Mouse (Mus musculus) induced T-regulatory cell, adult 2 months (primary cell): ENCODE measurements around the gene Bcl2l11.

ENCODE experiments used
- DNase-seq: peaks from one replicate; pipeline ENCODE4 v3.0.0-alpha.2; 2012; ENCODE audit warnings: low read depth

The Bcl2l11 gene

DNA sequence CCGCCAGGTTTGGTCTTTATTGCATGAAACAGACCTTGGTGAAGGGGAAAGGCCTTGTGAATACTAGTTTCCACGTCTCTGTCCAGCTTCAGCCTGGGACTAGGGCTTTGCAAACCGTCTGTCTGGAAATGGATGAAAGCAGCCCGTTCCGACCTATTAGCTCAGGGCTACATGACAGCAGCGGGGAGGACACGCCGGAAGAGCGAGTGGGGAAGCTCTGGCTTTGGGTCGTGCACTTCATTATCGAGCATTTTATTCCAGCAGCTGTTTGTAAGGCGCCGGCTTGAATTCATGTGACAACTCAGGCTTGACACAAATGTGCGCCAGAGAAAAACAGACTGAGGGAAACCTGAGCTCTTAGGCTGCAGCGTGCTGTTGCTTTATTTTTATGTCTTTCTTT is 13.9 kb downstream of the Bcl2l11 start:
- DNase-seq: no peak

DNA sequence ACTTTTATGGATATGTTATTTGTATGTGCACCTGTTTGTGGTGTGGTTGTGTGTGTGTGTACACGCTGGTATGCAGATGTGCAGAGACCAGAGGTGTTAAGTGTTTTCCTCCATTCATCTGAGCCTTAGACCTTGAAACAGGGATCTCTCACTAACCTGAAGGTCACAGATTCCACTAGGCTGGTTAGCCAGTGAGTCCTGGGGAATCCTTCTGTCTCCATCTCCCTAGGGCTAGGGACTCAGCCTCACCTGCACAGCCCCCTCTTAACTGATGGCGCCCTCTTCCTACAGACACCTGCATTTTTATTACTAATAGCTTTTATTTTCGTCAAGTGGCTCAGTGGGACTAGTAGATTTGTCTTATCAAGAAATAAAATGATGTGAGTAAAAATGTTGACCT is 14.3 kb downstream of the Bcl2l11 start:
- DNase-seq: no peak

DNA sequence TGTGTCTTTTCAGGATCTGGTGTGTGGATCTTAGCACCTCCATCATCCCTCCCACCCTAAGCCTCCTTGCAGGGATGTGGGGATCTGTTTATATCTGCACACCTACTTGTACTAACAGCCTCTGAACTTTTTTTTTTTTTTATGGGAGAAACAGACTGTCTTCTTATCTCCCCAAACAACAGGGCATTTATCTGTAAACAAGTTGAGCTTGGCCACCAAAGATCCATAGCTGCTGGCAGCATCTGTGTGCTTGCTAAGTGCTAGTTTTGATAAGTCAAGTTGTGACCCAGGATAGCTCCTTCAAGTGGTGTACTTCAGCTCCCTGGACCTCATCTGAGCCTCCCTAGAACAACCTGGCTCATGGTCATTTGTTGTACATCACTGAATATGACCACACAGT is 18.2 kb downstream of the Bcl2l11 start:
- DNase-seq: no peak

DNA sequence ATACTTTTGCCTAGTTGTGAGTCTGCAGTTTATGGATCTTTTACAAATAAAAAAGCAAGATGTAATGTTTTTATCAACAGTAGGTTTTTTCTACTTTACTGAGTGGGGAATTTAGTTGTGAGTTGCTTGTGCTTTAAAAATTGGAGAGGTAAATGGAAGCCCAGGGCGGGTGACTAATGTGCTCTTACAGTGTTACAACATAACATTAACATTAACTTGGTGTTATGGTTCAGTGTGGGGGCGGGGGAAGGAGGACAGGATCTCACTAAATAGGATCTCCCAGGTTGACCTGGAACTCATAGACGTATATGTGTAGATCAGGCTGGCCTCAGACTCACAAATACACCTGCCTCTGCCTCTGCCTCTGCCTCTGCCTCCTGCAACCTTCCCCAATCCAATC is 19.6 kb downstream of the Bcl2l11 start:
- no peak for DNase-seq

DNA sequence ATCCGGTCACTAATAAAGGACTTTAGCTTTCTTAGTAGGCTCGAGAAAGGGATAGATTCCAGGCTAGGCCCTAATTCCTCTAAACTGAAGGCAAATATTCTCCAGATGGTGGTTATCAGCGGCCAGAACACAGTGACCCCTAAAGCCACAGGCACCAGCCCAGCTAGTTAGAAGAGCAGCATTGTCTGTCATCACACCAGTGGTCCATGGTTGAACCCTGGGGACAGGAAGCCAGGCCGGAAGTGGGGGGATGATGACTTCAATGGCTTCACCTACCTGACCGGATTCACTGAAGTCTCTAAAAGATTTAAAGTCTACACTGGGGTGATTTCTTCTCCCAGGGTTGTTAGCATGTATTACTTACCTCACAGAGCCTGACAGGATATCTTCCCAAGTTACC is 23.8 kb downstream of the Bcl2l11 start:
- DNase-seq: no peak

DNA sequence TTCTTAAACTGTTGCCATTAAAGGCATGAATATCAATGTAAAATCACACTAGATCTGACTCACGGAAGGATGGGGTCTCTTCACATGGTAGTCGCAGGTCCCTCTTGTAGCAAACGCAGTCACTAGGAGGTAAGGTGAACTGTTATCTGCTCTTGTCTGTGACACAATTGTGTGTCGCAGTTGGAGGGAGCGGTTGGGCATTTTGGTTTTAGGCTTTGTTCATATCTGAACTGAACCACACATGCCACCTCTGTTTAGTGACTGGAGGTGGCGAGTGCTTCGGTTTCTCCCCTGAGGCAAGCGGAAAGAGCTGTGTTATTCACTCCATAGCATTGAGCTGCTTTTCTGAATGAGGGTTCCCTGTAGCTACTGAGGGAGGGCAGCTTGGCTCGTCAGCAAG is 26.4 kb downstream of the Bcl2l11 start:
- no peak for DNase-seq

GRCm38 (mm10) chr2:128152845-128153550 is 27.2 kb downstream of the Bcl2l11 start:
- DNase-seq: peak; percentile 59

GRCm38 (mm10) chr2:128153551-128153910 is 27.7 kb downstream of the Bcl2l11 start:
- DNase-seq: peak; percentile 56

GRCm38 (mm10) chr2:128155412-128156066 is 29.7 kb downstream of the Bcl2l11 start:
- DNase-seq: peak; percentile 38

GRCm38 (mm10) chr2:128156067-128156462 is 30.2 kb downstream of the Bcl2l11 start:
- peak; percentile 35 for DNase-seq

- DNase-seq: peak; percentile 67
Measured at GRCm38 (mm10) chr2:128156557-128157412, 30.9 kb downstream of the Bcl2l11 start.

DNA sequence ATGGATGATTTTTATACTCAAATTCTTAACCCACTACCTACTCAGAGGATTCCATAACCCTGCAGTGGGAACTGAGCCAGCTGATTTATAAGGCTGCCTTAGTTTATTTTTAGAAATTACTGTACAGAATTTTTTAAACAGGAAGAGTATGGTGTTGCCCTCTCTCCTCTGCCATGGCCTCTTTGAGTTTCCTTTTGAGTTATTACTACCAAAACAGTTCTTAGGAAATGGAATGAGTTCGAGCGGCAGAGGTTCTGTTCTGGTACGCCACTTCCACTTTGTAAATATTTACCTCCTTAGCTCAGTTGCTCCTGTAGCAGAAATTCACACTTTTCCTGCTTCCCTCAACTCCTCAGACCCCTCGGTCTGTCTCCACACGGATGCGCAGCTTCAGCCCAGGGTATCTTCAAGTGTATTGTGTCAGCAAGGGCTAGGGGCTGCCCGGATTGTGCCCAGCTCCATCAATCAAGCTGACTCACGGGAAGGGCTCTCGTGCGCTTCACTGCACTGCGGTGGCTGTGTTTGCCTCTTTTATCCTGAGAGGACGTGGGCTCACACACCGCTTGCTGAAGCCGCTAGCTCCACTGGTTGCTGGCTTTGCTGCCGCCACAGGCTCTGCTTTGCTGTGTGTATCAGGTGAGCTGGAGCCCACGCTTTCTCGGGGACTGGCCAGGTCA is 33.0 kb downstream of the Bcl2l11 start:
- DNase-seq: peak; percentile 64

GRCm38 (mm10) chr2:128159619-128160125 is 33.8 kb downstream of the Bcl2l11 start:
- peak; percentile 49 for DNase-seq

GRCm38 (mm10) chr2:128163177-128163576 is 37.3 kb downstream of the Bcl2l11 start:
- DNase-seq: no peak

DNA sequence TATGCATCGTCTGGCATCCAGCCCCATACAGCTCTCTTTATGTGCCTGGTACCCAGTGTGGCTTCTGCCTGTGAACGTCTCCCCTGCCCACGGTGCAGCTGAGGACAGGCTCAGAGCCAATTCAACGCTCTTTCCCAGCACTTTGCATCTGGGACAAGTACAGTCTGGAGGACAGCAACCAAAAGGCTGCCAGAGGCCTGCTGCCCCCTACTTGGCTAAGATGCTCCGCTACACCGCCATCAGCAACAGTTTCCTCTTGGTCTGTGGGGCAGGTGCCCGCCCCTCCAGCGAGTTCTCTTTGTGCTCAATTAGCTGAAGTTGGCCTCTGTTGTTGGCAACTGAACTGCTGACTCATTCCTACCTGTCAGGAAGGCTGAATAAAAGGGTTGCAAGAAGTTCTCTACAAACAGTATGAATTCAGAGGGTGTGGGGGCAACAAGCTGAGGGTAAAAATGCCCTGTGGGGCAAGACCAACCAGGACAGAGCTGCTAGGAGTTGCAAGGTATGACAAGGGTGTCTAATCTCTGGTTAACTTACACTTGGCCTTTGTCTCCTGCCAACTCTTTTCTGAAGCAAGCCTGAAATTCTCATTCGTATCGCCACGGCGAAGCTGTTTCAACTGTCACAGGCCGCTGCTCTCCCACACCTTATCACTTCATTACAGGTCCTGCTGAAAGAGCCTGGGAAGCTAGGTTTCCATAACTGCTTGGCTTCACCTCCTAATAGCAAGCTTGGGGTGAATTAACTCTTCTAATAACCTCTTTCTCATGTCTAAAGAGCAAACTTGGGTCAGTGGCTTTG is 41.0 kb downstream of the Bcl2l11 start:
- no peak for DNase-seq

DNA sequence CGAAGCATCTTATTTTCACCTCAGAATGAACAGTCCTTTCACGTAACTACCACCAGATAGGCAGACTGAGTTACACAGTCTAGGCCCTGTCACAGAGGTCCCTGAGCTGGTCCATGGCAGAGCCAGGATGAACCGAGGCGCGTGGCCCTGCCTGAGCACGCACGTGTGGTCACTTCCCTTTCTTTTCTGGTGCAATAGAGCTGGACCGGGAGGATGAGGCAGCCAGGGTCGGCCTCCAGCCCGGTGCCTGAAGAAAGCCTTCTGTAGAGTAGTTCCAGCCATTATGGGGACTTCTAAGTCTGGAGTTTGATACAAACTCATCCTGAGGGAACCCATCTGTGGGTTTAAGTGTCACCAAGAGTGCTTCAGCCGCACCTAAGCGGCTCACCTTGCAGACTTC is 42.1 kb downstream of the Bcl2l11 start:
- peak; percentile 37 for DNase-seq

- no peak for DNase-seq
Measured at GRCm38 (mm10) chr2:128169486-128169885, 43.6 kb downstream of the Bcl2l11 start.

DNA sequence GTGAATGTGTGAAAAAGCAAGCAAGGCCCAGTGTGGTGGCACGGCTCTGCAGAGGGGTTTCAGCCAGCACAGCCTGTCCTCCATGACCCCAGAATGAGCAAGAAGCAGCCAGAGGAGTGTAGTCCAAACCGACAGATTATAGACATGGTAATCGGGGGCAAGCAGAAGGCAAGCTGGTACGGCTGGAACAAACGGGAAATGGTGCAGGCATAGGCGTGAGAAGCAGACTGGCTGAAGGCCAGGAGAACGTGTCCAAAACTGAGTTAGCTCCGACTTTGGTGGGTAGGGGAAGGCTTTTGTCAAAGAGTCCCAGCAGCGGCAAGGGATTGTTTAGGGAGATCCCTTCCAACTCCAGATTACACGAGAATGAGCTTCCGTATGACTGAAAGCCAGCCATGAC is 44.1 kb downstream of the Bcl2l11 start:
- DNase-seq: no peak

DNA sequence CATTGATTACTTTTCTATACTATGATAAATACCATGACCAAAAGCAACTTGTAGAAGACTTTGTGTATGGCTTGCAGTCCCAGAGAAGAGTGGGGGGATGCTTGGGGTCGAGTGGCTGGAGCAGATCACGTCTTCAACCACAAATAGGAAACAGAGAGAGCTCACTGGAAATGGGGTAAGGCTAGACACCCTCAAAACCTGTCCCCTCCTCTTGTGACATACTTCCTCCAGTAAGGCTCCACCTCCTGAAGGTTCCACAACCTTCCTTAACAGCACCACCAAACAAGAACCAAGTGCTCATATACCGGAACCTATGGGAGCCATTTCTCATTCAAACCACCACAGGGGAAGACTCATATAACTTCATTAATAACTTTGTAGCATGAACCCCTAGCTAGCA is 44.8 kb downstream of the Bcl2l11 start:
- DNase-seq: no peak

DNA sequence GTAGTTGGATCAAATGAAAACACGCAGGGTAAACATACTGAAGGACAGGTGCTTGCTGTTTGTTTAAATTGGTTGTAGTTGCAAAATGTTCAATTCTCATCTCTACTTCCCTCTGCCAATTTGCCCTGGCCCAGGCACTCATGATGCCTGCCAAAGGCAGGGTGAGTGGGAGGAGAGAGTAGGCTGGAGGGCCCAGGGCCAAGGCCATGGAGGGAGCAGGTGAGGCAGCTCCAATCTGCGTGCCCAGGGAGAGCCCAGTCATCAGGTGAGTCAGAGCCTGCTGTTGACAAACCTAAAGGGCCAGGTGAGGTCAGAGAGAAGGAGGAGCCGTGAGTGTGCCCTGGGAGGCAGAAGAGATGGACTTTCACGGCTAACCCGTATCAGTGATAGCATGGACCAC is 46.4 kb downstream of the Bcl2l11 start:
- DNase-seq: no peak

GRCm38 (mm10) chr2:128174176-128174575 is 48.3 kb downstream of the Bcl2l11 start:
- DNase-seq: no peak
